Mouse (Mus musculus) T-helper 17 cell (primary cell): ENCODE measurements around the gene Tunar.

Experiments used
- in situ Hi-C, 2 experiments: fragments of 300-600 bp; cut with MboI, MseI; formaldehyde crosslinking; loops; 1 replicate in 1 of 2; 2 replicates in 1 of 2; pipeline ENCODE4 v1.15.1; 2025; ENCODE audit warnings: high pct_unique_total_duplicates in 2 of 2

The Tunar gene

DNA sequence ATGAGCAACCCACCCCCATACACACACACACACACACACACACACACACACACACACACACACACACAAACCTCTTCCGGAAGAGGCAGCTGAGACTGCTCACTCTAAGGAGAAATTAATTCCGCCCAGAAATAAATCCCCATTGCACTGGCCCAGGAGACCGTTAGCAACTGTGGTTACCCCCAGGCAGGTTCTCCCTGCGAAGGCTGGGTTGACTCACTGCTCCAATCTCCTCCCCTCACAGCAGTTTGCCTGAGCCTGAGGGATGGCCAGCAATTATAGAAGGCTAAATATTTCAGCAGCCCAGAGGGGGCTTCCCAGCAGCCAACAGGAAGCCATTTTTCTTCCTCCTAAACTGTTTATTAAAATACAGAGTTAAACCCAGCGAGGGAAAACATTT is 64.5 kb downstream of the Tunar start:
- in situ Hi-C loops: no loop called here

DNA sequence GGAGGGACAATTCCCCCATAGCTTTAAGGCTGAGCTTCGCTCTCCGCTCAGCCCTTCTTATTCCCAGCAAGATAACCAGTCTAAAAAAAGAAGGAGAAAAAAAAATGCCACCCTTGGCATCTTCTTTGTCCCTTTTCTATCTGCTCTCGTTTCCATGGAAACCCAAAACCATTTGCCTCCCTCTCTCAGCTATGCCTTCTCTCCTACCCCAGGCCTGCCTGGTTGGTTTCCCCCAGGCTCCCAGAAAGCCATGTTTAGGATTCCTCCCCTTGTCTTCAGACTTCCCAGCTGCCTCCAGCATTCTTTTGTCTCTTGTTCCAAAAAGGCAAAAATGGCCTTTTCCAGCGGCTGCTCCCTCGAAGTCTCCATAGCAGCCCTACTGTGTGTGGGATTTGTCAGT is 70.1 kb downstream of the Tunar start:
- in situ Hi-C loops: no loop called here

DNA sequence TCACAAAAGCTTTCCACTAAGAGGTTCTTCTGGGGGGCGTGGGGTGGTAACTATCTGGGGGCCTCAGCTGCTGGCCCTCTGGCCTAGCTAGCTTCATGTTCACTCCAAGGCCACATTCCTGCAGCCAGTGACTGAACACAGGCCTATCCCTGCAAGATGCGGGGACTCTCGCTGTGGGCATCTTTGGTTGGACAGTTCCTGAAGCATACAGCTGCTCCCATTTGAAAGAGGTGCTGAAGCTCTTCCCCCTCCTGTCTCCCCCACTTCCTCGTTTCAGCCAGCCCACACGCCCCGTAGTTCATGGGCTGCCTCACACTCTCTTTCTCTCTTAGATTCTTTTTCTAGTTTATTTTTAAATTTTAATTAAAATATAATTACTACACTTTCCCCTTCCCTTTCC is 72.3 kb downstream of the Tunar start:
- in situ Hi-C loops: no loop called here

DNA sequence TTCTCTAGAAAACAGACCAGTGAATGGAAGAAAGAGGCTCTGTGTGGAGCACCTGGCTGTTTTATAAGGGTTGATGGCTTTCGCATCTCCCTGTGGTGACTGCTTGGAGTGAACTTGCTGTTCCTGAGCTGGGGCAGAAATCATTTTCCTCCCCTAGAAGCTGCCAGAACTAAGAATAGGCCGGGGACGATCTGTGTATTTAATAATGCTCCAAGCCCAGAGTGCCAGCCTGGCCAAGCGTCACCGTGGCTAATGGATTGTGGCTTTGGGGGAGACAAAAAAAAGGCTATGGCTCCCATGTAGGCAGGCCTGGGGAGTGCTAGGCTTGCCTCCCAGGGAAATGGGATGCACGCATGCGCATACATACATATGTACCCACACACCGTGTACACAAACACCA is 80.2 kb downstream of the Tunar start:
- in situ Hi-C loops: no loop called here

GRCm38 (mm10) chr12:105420476-105420875 is 86.8 kb downstream of the Tunar start:
- in situ Hi-C loops: no loop called here

- in situ Hi-C loops: loop anchor here in 1 of 2 experiments (25.0 kb wide), 1 partner anchor 1861 kb away; no protein-coding TSS in a partner anchor
Measured at GRCm38 (mm10) chr12:105426541-105426940, 92.9 kb downstream of the Tunar start.

GRCm38 (mm10) chr12:105427039-105427757 is 93.5 kb downstream of the Tunar start:
- in situ Hi-C loops: loop anchor here in 1 of 2 experiments (25.0 kb wide), 1 partner anchor 1860 kb away; no protein-coding TSS in a partner anchor

GRCm38 (mm10) chr12:105431872-105432271 is 98.2 kb downstream of the Tunar start:
- in situ Hi-C loops: loop anchor here (5.0 to 25.0 kb wide), 2 partner anchors 375 to 1855 kb away; no protein-coding TSS in a partner anchor

GRCm38 (mm10) chr12:105432807-105433206 is 99.1 kb downstream of the Tunar start:
- in situ Hi-C loops: loop anchor here (5.0 to 25.0 kb wide), 2 partner anchors 376 to 1854 kb away; no protein-coding TSS in a partner anchor
